Mouse (Mus musculus) olfactory bulb, adult 2 months (tissue): ENCODE data around the gene Ydjc.

Experiments
- CTCF ChIP-seq: fragments of 200-500 bp; IDR thresholded peaks from 2 replicates; pipeline ENCODE4 v1.5.1; 2012; ENCODE audit warnings: low read depth, mild to moderate bottlenecking, low read length, moderate library complexity; ENCODE audit not compliant: insufficient read depth
- POLR2A ChIP-seq: fragments of 200-500 bp; IDR thresholded peaks from 2 replicates; pipeline ENCODE4 v1.6.1; 2012; ENCODE audit warnings: mild to moderate bottlenecking, low read depth, low read length, moderate library complexity; ENCODE audit not compliant: insufficient read depth

GRCm38 (mm10) chr16:17177623-17178170, 33.3 kb downstream of the Ydjc start:
- TF ChIP-seq CTCF (no peak), POLR2A (no peak)
